Mouse (Mus musculus) layer of hippocampus, postnatal 14 days (tissue): ENCODE data around the gene Pfdn6. TPM values are rescaled to one million over a fixed set of nuclear protein-coding genes. Genes with fewer than 3 reads are reported as not detected.
"Not testable (repeated sequence)": the region's sequence is repeated elsewhere in the genome, so short reads cannot be mapped to it uniquely, and the experiment has no call there.

Experiments used
- DNase-seq, 2 experiments: peaks; one replicate each; pipeline ENCODE4 v3.0.0; 2021 to 2022; ENCODE audit warnings: low spot score in 2 of 2, mixed read lengths in 1 of 2
- total RNA-seq, 2 experiments: library from RNA; stranded (reverse); gene quantifications; 2 replicates each; pipeline ENCODE4 v1.2.3; 2021

The Pfdn6 gene
- total RNA-seq, 2 experiments from 2014 or later = 89.3 to 93.4 TPM

- no peak for DNase-seq
These were observed 16.2 kb upstream of the Pfdn6 start for GRCm38 (mm10) chr17:33956336-33956735.

GRCm38 (mm10) chr17:33955555-33956214 is 15.5 kb upstream of the Pfdn6 start, which contains the start of the genes Vps52 and Rps18:
Vps52 (plus strand) TSS chr17:33955812.
Rps18 (minus strand) TSS chr17:33956001.
- DNase-seq = peak; percentile 95 to 99

- DNase-seq = no peak
These were observed 14.8 kb upstream of the Pfdn6 start for GRCm38 (mm10) chr17:33954646-33955554.

GRCm38 (mm10) chr17:33953961-33954565 is 13.9 kb upstream of the Pfdn6 start:
- no peak for DNase-seq

- no peak for DNase-seq
These were observed 13.2 kb upstream of the Pfdn6 start for GRCm38 (mm10) chr17:33953310-33953709.

GRCm38 (mm10) chr17:33952879-33953278 is 12.7 kb upstream of the Pfdn6 start:
- no peak for DNase-seq

GRCm38 (mm10) chr17:33952015-33952414 is 11.9 kb upstream of the Pfdn6 start:
- DNase-seq = not testable (repeated sequence)

GRCm38 (mm10) chr17:33951021-33951946 is 11.1 kb upstream of the Pfdn6 start, which contains the start of gene B3galt4:
B3galt4 (minus strand) TSS chr17:33951488.
- DNase-seq = peak; percentile 65 to 79

GRCm38 (mm10) chr17:33950131-33950625 is 10.0 kb upstream of the Pfdn6 start:
- no peak for DNase-seq

- no peak for DNase-seq
These were observed 8.9 kb upstream of the Pfdn6 start for GRCm38 (mm10) chr17:33948905-33949537.

- no peak for DNase-seq
These were observed 8.2 kb upstream of the Pfdn6 start for GRCm38 (mm10) chr17:33948090-33948904.

- DNase-seq = no peak
These were observed 7.4 kb upstream of the Pfdn6 start for GRCm38 (mm10) chr17:33947430-33948089.

- DNase-seq = no peak
These were observed 3.3 kb upstream of the Pfdn6 start for GRCm38 (mm10) chr17:33943454-33943853.

- DNase-seq = no peak
These were observed 1.2 kb upstream of the Pfdn6 start for GRCm38 (mm10) chr17:33941381-33941780.

- no peak for DNase-seq
These were observed 838 bp upstream of the Pfdn6 start for GRCm38 (mm10) chr17:33940981-33941380.

- no peak for DNase-seq
These were observed 1.4 kb downstream of the Pfdn6 start for GRCm38 (mm10) chr17:33938783-33939182.

- DNase-seq = no peak
These were observed 3.1 kb downstream of the Pfdn6 start for GRCm38 (mm10) chr17:33936993-33937392.

GRCm38 (mm10) chr17:33935422-33936055 is 4.6 kb downstream of the Pfdn6 start:
- DNase-seq = no peak
